Mouse (Mus musculus): ENCODE data around the gene Serpinb7. TPM values are rescaled to one million over a fixed set of nuclear protein-coding genes. Genes with fewer than 3 reads are reported as not detected.

Serpinb7 gene
- polyA plus RNA-seq, 1 experiment from 2014 or later, result not detected

DNA sequence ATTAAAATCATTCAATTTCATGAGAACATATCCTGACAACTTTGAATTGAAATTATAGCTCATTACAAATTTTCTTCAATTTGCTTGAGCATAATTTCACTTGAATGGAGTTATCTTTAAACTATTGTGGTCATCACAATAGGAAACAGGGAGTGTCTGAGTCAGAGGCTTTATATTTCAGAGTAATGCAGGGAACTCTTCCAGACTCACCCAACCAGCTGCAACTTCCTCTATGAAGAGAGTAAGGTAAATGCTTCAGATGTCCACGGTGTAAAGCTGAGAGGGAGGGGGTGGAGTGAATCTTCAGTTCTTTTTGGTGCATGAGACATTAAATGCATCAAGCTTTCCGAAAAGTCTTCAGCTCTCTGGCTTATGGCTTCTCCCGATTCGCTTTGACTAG, 23.0 kb downstream of the Serpinb7 start:
- 71% methylated on average over 4 of the region's 4 CpGs for WGBS
- H3K27me3 ChIP-seq (ENCODE audit: control insufficient read depth, insufficient read depth, low read length), result no peaks in the 10 kb centered on the region
- H3K36me3 ChIP-seq (replicated peaks; ENCODE audit: control insufficient read depth, insufficient read depth, low read depth, low read length), result no peaks in the 10 kb centered on the region
- H3K9me3 ChIP-seq (replicated peaks; ENCODE audit: control insufficient read depth, low read length), result no peaks in the 10 kb centered on the region
- H3K4me1 ChIP-seq (ENCODE audit: control insufficient read depth, insufficient read depth, low read length), result no peaks in the 10 kb centered on the region
- DNase-seq (ENCODE audit: low spot score) (no peak), ATAC-seq (replicated peaks; ENCODE audit: insufficient number of reproducible peaks, low FRiP score, low TSS enrichment, low read depth) (no peak)
- H3K27ac ChIP-seq (replicated peaks; ENCODE audit: low read depth, low read length), result no peak overlapping the region
- no peak overlapping the region for H3K4me2 ChIP-seq (ENCODE audit: low read depth, low read length)
- no peak overlapping the region for H3K4me3 ChIP-seq (ENCODE audit: low read depth, low read length)
- no peak overlapping the region for H3K9ac ChIP-seq (replicated peaks; ENCODE audit: low read length)

GRCm38 (mm10) chr1:107431253-107431652, 31.8 kb downstream of the Serpinb7 start:
- no peaks in the 10 kb centered on the region for H3K27me3 ChIP-seq (ENCODE audit: control insufficient read depth, insufficient read depth, low read length)
- no peak overlapping the region for H3K9ac ChIP-seq (replicated peaks; ENCODE audit: low read length)
- no peak overlapping the region for H3K4me3 ChIP-seq (ENCODE audit: low read depth, low read length)
- ATAC-seq (replicated peaks; ENCODE audit: insufficient number of reproducible peaks, low FRiP score, low TSS enrichment, low read depth) (no peak), DNase-seq (ENCODE audit: low spot score) (no peak)
- H3K9me3 ChIP-seq (replicated peaks; ENCODE audit: control insufficient read depth, low read length), result no peaks in the 10 kb centered on the region
- H3K36me3 ChIP-seq (replicated peaks; ENCODE audit: control insufficient read depth, insufficient read depth, low read depth, low read length), result no peaks in the 10 kb centered on the region
- H3K4me2 ChIP-seq (ENCODE audit: low read depth, low read length), result no peak overlapping the region
- H3K27ac ChIP-seq (replicated peaks; ENCODE audit: low read depth, low read length), result no peak overlapping the region
- no peaks in the 10 kb centered on the region for H3K4me1 ChIP-seq (ENCODE audit: control insufficient read depth, insufficient read depth, low read length)

DNA sequence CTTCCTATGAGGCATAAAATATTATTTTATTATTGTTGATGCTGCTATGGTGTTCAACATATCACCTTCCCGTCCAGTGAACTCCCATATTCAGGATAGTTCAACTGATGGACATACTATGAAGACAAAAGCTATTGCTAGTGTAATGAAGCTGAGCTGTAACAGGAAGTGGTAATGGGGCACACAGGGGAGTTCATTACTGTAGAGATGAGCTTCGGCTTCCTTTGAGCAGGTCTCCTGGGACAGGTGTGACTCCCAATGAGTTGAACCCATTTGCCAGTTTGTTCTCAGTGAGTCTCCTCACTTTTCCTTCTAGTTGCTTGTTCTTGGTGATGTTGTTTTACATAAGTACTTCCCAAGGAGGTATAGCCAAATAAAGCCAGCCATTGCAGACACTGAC, 36.1 kb downstream of the Serpinb7 start:
- no peak overlapping the region for H3K9ac ChIP-seq (replicated peaks; ENCODE audit: low read length)
- no peaks in the 10 kb centered on the region for H3K27me3 ChIP-seq (ENCODE audit: control insufficient read depth, insufficient read depth, low read length)
- H3K4me1 ChIP-seq (ENCODE audit: control insufficient read depth, insufficient read depth, low read length), result no peaks in the 10 kb centered on the region
- ATAC-seq (replicated peaks; ENCODE audit: insufficient number of reproducible peaks, low FRiP score, low TSS enrichment, low read depth) (no peak), DNase-seq (ENCODE audit: low spot score) (no peak)
- no peaks in the 10 kb centered on the region for H3K36me3 ChIP-seq (replicated peaks; ENCODE audit: control insufficient read depth, insufficient read depth, low read depth, low read length)
- no peaks in the 10 kb centered on the region for H3K9me3 ChIP-seq (replicated peaks; ENCODE audit: control insufficient read depth, low read length)
- H3K27ac ChIP-seq (replicated peaks; ENCODE audit: low read depth, low read length), result no peak overlapping the region
- 79% methylated on average over 2 of the region's 2 CpGs for WGBS
- no peak overlapping the region for H3K4me3 ChIP-seq (ENCODE audit: low read depth, low read length)
- H3K4me2 ChIP-seq (ENCODE audit: low read depth, low read length), result no peak overlapping the region

- DNase-seq (ENCODE audit: low spot score) (no peak), ATAC-seq (replicated peaks; ENCODE audit: insufficient number of reproducible peaks, low FRiP score, low TSS enrichment, low read depth) (no peak)
- Histone ChIP-seq H3K9me3 (replicated peaks; ENCODE audit: control insufficient read depth, low read length) (no peaks in the 10 kb centered on the region), H3K27me3 (ENCODE audit: control insufficient read depth, insufficient read depth, low read length) (no peaks in the 10 kb centered on the region), H3K9ac (replicated peaks; ENCODE audit: low read length) (no peak overlapping the region), H3K4me3 (ENCODE audit: low read depth, low read length) (no peak overlapping the region), H3K4me2 (ENCODE audit: low read depth, low read length) (no peak overlapping the region), H3K4me1 (ENCODE audit: control insufficient read depth, insufficient read depth, low read length) (no peaks in the 10 kb centered on the region), H3K27ac (replicated peaks; ENCODE audit: low read depth, low read length) (no peak overlapping the region), H3K36me3 (replicated peaks; ENCODE audit: control insufficient read depth, insufficient read depth, low read depth, low read length) (no peaks in the 10 kb centered on the region)
- WGBS, result 77% methylated on average over 3 of the region's 3 CpGs
Measured at GRCm38 (mm10) chr1:107439462-107439861, 40.0 kb downstream of the Serpinb7 start.

DNA sequence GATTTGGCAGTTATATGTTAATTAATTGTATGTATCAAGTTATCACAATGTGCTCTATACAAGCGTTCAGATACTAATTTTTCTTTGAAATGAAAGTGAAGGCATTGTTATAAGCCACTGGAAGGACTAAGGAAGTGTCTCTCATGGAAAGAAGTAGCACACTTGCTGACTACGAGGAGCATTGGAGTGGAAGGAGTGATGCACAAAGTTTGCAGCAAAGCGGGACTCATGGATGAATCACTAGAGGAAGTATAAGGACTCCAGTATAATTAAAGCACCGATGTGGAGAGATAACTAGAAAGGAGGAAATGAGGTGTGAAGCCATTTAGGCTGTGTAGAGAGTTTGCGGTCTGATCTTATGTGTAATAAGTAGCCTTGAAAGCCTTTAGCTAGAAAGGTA, 45.9 kb downstream of the Serpinb7 start:
- H3K9ac ChIP-seq (replicated peaks; ENCODE audit: low read length), result no peak overlapping the region
- H3K9me3 ChIP-seq (replicated peaks; ENCODE audit: control insufficient read depth, low read length), result no peaks in the 10 kb centered on the region
- 87% methylated on average over 5 of the region's 5 CpGs for WGBS
- no peak for ATAC-seq (replicated peaks; ENCODE audit: insufficient number of reproducible peaks, low FRiP score, low TSS enrichment, low read depth)
- no peaks in the 10 kb centered on the region for H3K4me1 ChIP-seq (ENCODE audit: control insufficient read depth, insufficient read depth, low read length)
- no peaks in the 10 kb centered on the region for H3K27me3 ChIP-seq (ENCODE audit: control insufficient read depth, insufficient read depth, low read length)
- no peak overlapping the region for H3K4me2 ChIP-seq (ENCODE audit: low read depth, low read length)
- no peak overlapping the region for H3K4me3 ChIP-seq (ENCODE audit: low read depth, low read length)
- no peak overlapping the region for H3K27ac ChIP-seq (replicated peaks; ENCODE audit: low read depth, low read length)
- no peak for DNase-seq (ENCODE audit: low spot score)
- no peaks in the 10 kb centered on the region for H3K36me3 ChIP-seq (replicated peaks; ENCODE audit: control insufficient read depth, insufficient read depth, low read depth, low read length)

- ATAC-seq (replicated peaks; ENCODE audit: insufficient number of reproducible peaks, low FRiP score, low TSS enrichment, low read depth), result no peak
- H3K9me3 ChIP-seq (replicated peaks; ENCODE audit: control insufficient read depth, low read length), result no peaks in the 10 kb centered on the region
- no peaks in the 10 kb centered on the region for H3K4me1 ChIP-seq (ENCODE audit: control insufficient read depth, insufficient read depth, low read length)
- H3K9ac ChIP-seq (replicated peaks; ENCODE audit: low read length), result no peak overlapping the region
- no peak overlapping the region for H3K4me2 ChIP-seq (ENCODE audit: low read depth, low read length)
- H3K27me3 ChIP-seq (ENCODE audit: control insufficient read depth, insufficient read depth, low read length), result no peaks in the 10 kb centered on the region
- H3K36me3 ChIP-seq (replicated peaks; ENCODE audit: control insufficient read depth, insufficient read depth, low read depth, low read length), result no peaks in the 10 kb centered on the region
- 73% methylated on average over 3 of the region's 3 CpGs for WGBS
- DNase-seq (ENCODE audit: low spot score), result no peak
- H3K4me3 ChIP-seq (ENCODE audit: low read depth, low read length), result no peak overlapping the region
- H3K27ac ChIP-seq (replicated peaks; ENCODE audit: low read depth, low read length), result no peak overlapping the region
Measured at GRCm38 (mm10) chr1:107447228-107447931, 47.9 kb downstream of the Serpinb7 start.

DNA sequence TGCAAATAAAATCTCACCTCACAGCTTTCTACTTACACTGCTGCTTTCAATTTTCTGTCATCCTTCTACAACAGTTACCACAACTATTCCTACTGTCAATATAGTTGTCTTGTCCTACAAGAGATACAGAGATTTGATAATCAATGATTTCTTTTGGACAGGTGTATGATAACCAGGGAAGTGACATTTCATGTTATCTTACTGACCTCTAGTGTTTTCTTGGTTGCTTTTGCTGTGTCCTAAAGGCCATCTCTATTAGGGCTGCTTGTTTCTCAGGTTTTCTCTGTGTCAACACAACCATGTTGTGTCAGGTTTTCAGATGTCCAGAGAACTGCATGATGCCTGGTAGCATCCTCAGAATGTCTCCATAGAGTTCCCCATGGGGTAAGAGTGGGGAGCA, 80.5 kb downstream of the Serpinb7 start:
- DNase-seq (ENCODE audit: low spot score), result no peak
- H3K27ac ChIP-seq (replicated peaks; ENCODE audit: low read depth, low read length), result no peak overlapping the region

DNA sequence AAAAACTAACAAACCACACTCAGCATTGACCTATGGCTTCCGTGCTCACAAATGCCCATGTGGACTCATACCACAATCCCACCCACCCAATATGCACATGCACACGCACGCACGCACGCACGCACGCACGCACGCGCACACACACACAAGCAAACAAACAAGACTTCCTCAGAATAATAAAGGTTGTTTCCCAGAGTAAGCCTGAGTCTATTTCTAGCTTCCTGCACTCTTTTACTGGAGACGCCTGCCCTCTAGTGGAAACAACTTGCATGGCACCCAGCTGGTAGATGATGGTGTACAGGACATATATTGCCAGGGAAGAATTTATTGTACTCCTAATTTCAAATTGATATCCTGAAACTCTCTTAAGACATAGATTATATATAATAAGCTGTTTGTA, 82.0 kb downstream of the Serpinb7 start:
- Histone ChIP-seq H3K27ac (replicated peaks; ENCODE audit: low read depth, low read length) (no peak overlapping the region), H3K4me1 (ENCODE audit: control insufficient read depth, insufficient read depth, low read length) (no peaks in the 10 kb centered on the region), H3K4me2 (ENCODE audit: low read depth, low read length) (peak overlapping the region; percentile 8; the same call in 1 of the 2 replicates), H3K4me3 (ENCODE audit: low read depth, low read length) (no peak overlapping the region), H3K36me3 (replicated peaks; ENCODE audit: control insufficient read depth, insufficient read depth, low read depth, low read length) (no peaks in the 10 kb centered on the region), H3K27me3 (ENCODE audit: control insufficient read depth, insufficient read depth, low read length) (no peaks in the 10 kb centered on the region), H3K9ac (replicated peaks; ENCODE audit: low read length) (no peak overlapping the region), H3K9me3 (replicated peaks; ENCODE audit: control insufficient read depth, low read length) (no peaks in the 10 kb centered on the region)
- 19% methylated on average over 11 of the region's 11 CpGs for WGBS
- DNase-seq (ENCODE audit: low spot score), result peak; percentile 87
- ATAC-seq (replicated peaks; ENCODE audit: insufficient number of reproducible peaks, low FRiP score, low TSS enrichment, low read depth), result 0 out of 2 replicates have a peak, but pooled peaks have one; percentile 67

More for the DNA sequence above, 80.5 kb downstream of the Serpinb7 start:
- Histone ChIP-seq H3K36me3 (replicated peaks; ENCODE audit: control insufficient read depth, insufficient read depth, low read depth, low read length) (no peaks in the 10 kb centered on the region), H3K9me3 (replicated peaks; ENCODE audit: control insufficient read depth, low read length) (no peaks in the 10 kb centered on the region), H3K9ac (replicated peaks; ENCODE audit: low read length) (no peak overlapping the region), H3K4me3 (ENCODE audit: low read depth, low read length) (no peak overlapping the region), H3K27me3 (ENCODE audit: control insufficient read depth, insufficient read depth, low read length) (no peaks in the 10 kb centered on the region), H3K4me2 (ENCODE audit: low read depth, low read length) (no peak overlapping the region), H3K4me1 (ENCODE audit: control insufficient read depth, insufficient read depth, low read length) (no peaks in the 10 kb centered on the region)
- ATAC-seq (replicated peaks; ENCODE audit: insufficient number of reproducible peaks, low FRiP score, low TSS enrichment, low read depth), result no peak
